Mouse (Mus musculus): ENCODE measurements at regions not wholly inside any gene's neighbourhood (a gene's known extent, or its start where the extent isn't known, plus 50 kb on each side); places are given as distances from the start of the nearest gene placed in this dataset.
A peak's percentile ranks its signal among the peaks of the same experiment; 100 is the strongest.

DNA sequence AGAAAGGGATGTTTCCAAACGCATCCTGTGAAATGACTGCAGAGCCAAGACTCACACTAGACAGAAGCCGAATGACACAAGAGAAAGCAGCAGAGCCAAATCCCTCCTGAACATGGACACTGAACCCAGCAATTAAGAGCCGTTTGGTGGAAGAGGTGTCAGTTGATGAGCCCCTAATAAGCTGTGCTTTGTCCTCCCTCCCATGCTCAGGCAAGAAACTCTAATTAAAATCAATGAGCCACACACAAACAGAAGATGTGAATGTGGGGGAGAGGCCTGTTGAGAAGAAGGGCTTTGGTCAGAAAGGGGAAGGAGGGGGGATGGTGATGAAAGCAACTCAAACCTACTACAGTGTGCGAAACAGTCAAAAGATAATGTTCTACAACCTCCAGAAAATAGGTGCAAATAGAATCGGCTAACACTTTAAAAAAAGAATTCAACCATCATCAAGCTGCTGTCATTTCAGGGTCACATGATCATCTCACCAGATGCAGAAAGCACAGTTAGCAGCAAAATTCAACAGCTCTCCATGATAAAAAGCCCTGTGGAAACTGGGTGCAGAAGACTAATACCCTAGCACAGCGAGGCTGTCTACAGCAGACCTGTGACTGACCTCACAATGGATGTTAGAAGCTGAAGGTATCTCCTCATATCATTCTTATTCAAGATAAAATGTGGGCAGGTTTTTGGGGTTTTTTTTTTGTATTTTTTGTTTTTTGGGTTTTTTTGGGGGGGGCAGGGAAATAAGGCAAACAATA is 153.2 kb upstream of the Gm15217 start:
- no peaks in the 10 kb centered on the region for H3K36me3 ChIP-seq (ENCODE audit: control insufficient read depth, insufficient read depth)
- H3K27me3 ChIP-seq (ENCODE audit: control insufficient read depth, insufficient read depth, low read length): no peaks in the 10 kb centered on the region
- H3K9ac ChIP-seq (ENCODE audit: low read length): no peak overlapping the region
- WGBS: 57% methylated on average over 6 of the region's 6 CpGs
- ATAC-seq (replicated peaks; ENCODE audit: extremely low read depth, insufficient read depth, low FRiP score): no peak
- H3K4me2 ChIP-seq (ENCODE audit: low read depth, low read length): no peak overlapping the region
- H3K4me3 ChIP-seq (ENCODE audit: low read length): no peak overlapping the region
- H3K9me3 ChIP-seq (replicated peaks; ENCODE audit: control insufficient read depth, low read length): no peaks in the 10 kb centered on the region
- 0 out of 2 replicates have a peak, but pooled peaks cover 2% of the 10 kb centered on the region for H3K4me1 ChIP-seq (ENCODE audit: control insufficient read depth, insufficient read depth, low read length)
- no peak overlapping the region for H3K27ac ChIP-seq (ENCODE audit: low read length)

DNA sequence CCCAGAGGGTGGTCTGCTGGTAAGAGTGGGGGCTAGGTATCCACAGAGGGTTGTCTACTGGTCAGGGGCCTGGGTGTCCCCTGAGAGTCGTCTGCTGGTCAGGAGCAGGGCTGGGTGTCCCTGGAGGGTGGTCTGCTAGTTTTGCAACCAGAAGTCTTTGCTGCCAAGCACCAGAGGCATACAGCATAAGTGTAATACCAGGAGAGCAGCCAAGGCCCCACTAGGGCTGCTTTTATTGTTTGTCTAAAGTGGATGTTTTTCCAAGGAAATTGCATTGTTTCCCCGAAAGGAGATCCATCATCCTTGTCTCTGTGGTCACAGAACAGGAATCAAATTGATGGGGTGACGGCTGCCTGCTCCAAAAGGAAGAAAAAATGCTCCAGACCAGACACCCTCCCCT is 145.2 kb upstream of the Gm15217 start:
- no peak for ATAC-seq (replicated peaks; ENCODE audit: extremely low read depth, insufficient read depth, low FRiP score)
- Histone ChIP-seq H3K36me3 (ENCODE audit: control insufficient read depth, insufficient read depth) (no peaks in the 10 kb centered on the region), H3K27ac (ENCODE audit: low read length) (no peak overlapping the region)

DNA sequence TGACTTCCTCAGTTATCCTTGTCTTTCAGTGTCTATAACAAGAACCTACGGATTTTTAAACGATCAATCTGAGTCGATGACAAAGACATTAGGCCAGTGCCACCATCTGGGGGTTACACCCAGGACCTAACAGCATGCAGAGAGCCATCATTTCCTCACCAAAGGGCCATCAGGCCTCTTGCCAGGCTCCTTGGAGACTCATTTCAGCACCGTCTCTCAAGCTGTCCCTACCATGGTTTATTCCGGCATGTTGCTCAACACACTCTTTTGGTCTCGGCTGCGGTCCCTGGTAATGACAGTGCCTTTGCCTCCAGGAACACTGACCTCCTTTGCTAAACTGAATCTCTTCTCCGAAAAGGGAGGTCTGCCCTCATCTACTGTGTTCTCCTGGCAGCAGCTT is 144.4 kb upstream of the Gm15217 start:
- Histone ChIP-seq H3K36me3 (ENCODE audit: control insufficient read depth, insufficient read depth) (no peaks in the 10 kb centered on the region), H3K4me3 (ENCODE audit: low read length) (no peak overlapping the region), H3K4me1 (ENCODE audit: control insufficient read depth, insufficient read depth, low read length) (no peaks in the 10 kb centered on the region), H3K27me3 (ENCODE audit: control insufficient read depth, insufficient read depth, low read length) (no peaks in the 10 kb centered on the region), H3K9ac (ENCODE audit: low read length) (no peak overlapping the region), H3K27ac (ENCODE audit: low read length) (no peak overlapping the region), H3K4me2 (ENCODE audit: low read depth, low read length) (no peak overlapping the region), H3K9me3 (replicated peaks; ENCODE audit: control insufficient read depth, low read length) (no peaks in the 10 kb centered on the region)
- no peak for ATAC-seq (replicated peaks; ENCODE audit: extremely low read depth, insufficient read depth, low FRiP score)
- WGBS: 84% methylated on average over 8 of the region's 8 CpGs

More for the DNA sequence above, 145.2 kb upstream of the Gm15217 start:
- WGBS: 40% methylated on average over 3 of the region's 3 CpGs
- no peaks in the 10 kb centered on the region for H3K4me1 ChIP-seq (ENCODE audit: control insufficient read depth, insufficient read depth, low read length)
- H3K27me3 ChIP-seq (ENCODE audit: control insufficient read depth, insufficient read depth, low read length): no peaks in the 10 kb centered on the region
- H3K9me3 ChIP-seq (replicated peaks; ENCODE audit: control insufficient read depth, low read length): no peaks in the 10 kb centered on the region
- H3K4me3 ChIP-seq (ENCODE audit: low read length): no peak overlapping the region
- no peak overlapping the region for H3K9ac ChIP-seq (ENCODE audit: low read length)
- H3K4me2 ChIP-seq (ENCODE audit: low read depth, low read length): no peak overlapping the region

DNA sequence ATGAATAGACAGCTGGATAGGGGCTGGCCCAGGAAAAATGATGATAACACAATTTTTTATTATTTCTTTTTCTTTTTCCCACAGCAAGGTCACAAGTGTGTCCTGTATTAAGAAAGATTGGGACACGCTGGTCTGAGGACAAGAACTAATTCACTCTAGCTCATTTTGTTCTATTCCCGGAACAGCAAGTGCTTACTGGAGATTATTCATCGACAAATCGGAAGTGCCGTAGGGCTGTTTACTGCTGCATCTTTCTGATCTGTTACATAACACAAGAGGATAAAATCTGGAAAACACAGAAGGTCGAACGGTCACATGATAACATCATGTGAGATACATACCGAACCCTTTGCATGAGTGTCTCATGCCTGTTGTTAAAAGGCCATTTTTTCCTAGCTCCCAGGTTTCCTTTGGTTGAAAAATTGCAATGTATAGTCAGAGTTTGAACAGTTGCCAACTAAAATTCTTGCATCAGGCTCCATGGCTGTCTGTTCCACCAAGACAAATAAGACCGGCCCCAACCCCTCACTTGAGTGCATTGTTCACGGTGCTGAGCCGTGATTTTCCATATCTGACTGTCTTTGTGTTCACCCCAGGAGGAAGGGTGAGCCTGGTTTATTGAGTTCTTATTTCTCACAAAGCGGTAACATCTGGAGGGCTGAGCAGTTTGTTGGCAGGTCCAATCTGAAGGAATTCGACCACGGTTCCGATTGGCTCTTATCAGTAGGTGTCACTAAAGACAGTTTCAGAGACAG is 139.0 kb upstream of the Gm15217 start:
- Histone ChIP-seq H3K27me3 (ENCODE audit: control insufficient read depth, insufficient read depth, low read length) (no peaks in the 10 kb centered on the region), H3K27ac (ENCODE audit: low read length) (no peak overlapping the region), H3K36me3 (ENCODE audit: control insufficient read depth, insufficient read depth) (no peaks in the 10 kb centered on the region), H3K4me3 (ENCODE audit: low read length) (no peak overlapping the region), H3K9me3 (replicated peaks; ENCODE audit: control insufficient read depth, low read length) (no peaks in the 10 kb centered on the region), H3K9ac (ENCODE audit: low read length) (no peak overlapping the region), H3K4me1 (ENCODE audit: control insufficient read depth, insufficient read depth, low read length) (no peaks in the 10 kb centered on the region; the same call in 1 of the 2 replicates), H3K4me2 (ENCODE audit: low read depth, low read length) (no peak overlapping the region)
- WGBS: 48% methylated on average over 15 of the region's 15 CpGs
- ATAC-seq (replicated peaks; ENCODE audit: extremely low read depth, insufficient read depth, low FRiP score): peak; percentile 75

DNA sequence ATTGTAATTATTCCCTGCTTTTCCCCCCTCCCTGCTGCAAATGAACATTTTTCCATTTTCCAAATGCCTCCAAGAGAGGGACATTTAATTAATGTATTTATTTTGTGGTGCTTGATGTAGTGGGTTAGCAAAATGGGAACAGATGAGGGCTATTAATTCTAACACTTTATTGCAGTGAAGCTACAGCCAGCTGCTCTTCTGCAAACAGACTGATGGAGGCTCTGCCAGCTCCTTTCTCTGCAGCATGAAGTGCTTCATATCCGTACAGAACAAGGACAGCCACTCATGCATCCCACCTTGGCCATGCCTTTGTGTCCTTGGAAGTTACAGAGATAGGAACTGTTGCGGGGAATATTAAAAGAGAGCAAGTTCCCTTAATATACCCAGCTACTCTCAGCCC is 138.3 kb upstream of the Gm15217 start:
- WGBS: 45% methylated on average over 2 of the region's 2 CpGs
- ATAC-seq (replicated peaks; ENCODE audit: extremely low read depth, insufficient read depth, low FRiP score): no peak
- no peak overlapping the region for H3K9ac ChIP-seq (ENCODE audit: low read length)
- no peak overlapping the region for H3K4me3 ChIP-seq (ENCODE audit: low read length)
- H3K4me2 ChIP-seq (ENCODE audit: low read depth, low read length): no peak overlapping the region
- H3K36me3 ChIP-seq (ENCODE audit: control insufficient read depth, insufficient read depth): no peaks in the 10 kb centered on the region
- H3K4me1 ChIP-seq (ENCODE audit: control insufficient read depth, insufficient read depth, low read length): no peaks in the 10 kb centered on the region; the same call in 1 of the 2 replicates
- 0 out of 2 replicates have a peak overlapping the region, but pooled peaks have one; percentile 14 for H3K27ac ChIP-seq (ENCODE audit: low read length)
- no peaks in the 10 kb centered on the region for H3K27me3 ChIP-seq (ENCODE audit: control insufficient read depth, insufficient read depth, low read length)
- H3K9me3 ChIP-seq (replicated peaks; ENCODE audit: control insufficient read depth, low read length): no peaks in the 10 kb centered on the region

DNA sequence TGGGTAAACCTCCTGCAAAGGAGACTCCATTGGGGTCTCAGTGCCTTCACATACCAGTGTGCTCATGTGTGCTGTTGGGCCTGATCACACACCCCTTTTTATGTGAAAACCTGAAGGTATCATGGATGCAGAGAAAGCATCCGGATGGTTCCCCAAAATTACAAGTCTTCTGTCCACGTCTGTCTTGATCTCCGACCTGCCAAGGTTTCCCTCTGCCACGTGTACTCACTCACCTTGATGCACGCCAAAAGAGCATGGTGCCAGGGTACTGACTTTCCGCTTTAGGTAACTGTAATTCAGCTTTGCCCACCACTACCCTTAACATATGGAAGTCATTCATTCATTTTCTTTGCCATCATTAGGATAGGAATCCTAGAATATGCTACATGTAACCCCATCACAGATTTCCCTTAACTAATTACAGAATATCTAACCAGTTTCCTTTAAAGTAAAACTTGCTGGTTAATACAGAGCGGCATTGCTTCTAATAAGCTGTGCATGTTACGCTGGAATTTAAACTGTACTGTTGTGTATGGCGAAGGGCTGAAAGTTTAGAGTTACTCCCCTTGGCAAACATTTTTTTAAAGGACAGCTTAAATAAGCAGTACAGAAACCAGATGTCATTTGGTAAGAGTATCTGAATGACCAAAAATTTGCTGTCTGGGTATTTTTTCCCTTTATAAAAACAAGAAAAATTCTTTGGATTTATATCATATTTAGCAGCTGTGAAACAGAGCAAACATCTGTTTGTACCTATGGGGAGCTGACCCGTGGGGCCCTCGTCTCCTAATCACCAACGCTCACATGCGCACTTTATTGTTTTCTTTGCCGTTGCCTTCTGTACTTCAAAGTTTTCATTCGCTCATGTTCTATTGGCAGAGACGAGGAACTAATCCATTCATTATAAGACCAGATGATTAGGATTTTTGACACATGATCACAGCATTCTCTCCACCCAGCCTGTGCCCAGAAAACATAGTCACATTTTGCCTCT is 131.4 kb upstream of the Gm15217 start:
- H3K4me3 ChIP-seq (ENCODE audit: low read length): no peak overlapping the region
- no peak overlapping the region for H3K9ac ChIP-seq (ENCODE audit: low read length)
- H3K36me3 ChIP-seq (ENCODE audit: control insufficient read depth, insufficient read depth): no peaks in the 10 kb centered on the region
- no peak overlapping the region for H3K4me2 ChIP-seq (ENCODE audit: low read depth, low read length)
- no peaks in the 10 kb centered on the region for H3K4me1 ChIP-seq (ENCODE audit: control insufficient read depth, insufficient read depth, low read length)
- ATAC-seq (replicated peaks; ENCODE audit: extremely low read depth, insufficient read depth, low FRiP score): no peak
- no peaks in the 10 kb centered on the region for H3K27me3 ChIP-seq (ENCODE audit: control insufficient read depth, insufficient read depth, low read length)
- H3K9me3 ChIP-seq (replicated peaks; ENCODE audit: control insufficient read depth, low read length): no peaks in the 10 kb centered on the region
- 74% methylated on average over 16 of the region's 16 CpGs for WGBS
- H3K27ac ChIP-seq (ENCODE audit: low read length): no peak overlapping the region

DNA sequence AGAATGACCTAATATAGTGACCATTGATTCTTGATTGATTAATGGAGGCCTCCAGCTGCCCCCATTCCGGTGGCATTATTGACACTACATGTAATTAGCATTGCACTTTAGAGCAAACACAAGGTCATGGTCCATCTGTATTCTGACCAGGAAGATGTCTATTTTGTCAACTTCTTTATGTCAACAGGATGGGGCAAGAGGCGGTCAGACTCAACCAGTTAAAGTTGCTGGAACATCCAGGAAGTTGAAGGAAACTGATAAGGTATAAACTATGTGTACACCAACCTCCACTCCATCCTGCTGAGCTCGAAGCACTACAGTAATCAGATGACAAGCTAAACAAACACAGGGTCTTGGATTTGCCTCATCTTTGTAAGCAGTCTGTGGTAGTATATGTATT is 130.1 kb upstream of the Gm15217 start:
- H3K36me3 ChIP-seq (ENCODE audit: control insufficient read depth, insufficient read depth): no peaks in the 10 kb centered on the region
- H3K9ac ChIP-seq (ENCODE audit: low read length): no peak overlapping the region
- no peaks in the 10 kb centered on the region for H3K9me3 ChIP-seq (replicated peaks; ENCODE audit: control insufficient read depth, low read length)
- H3K4me2 ChIP-seq (ENCODE audit: low read depth, low read length): no peak overlapping the region
- no peaks in the 10 kb centered on the region for H3K27me3 ChIP-seq (ENCODE audit: control insufficient read depth, insufficient read depth, low read length)
- WGBS: 46% methylated on average over 3 of the region's 3 CpGs
- no peak overlapping the region for H3K4me3 ChIP-seq (ENCODE audit: low read length)
- no peaks in the 10 kb centered on the region for H3K4me1 ChIP-seq (ENCODE audit: control insufficient read depth, insufficient read depth, low read length)
- no peak overlapping the region for H3K27ac ChIP-seq (ENCODE audit: low read length)
- no peak for ATAC-seq (replicated peaks; ENCODE audit: extremely low read depth, insufficient read depth, low FRiP score)

DNA sequence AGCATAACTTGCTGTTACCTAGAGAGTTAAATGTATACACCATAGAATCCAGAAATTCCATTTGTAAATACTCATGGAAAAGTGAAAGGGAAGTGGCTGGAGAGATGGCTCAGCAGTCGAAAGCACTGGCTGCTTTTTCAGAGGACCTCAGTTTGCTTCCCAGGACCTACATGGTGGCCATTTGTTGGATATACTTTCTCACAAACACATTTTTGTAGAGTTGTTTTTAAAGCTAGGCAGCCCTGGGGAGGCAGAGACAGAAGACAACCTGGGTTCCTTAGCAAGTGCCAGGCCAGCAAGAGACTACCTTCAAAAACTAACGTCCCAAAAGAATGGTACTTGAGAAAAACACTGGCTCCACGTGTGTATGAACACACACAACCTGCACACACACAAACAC is 124.0 kb upstream of the Gm15217 start:
- WGBS: 66% methylated on average over 3 of the region's 3 CpGs
- no peak overlapping the region for H3K4me2 ChIP-seq (ENCODE audit: low read depth, low read length)

More for the DNA sequence above, 124.0 kb upstream of the Gm15217 start:
- no peaks in the 10 kb centered on the region for H3K27me3 ChIP-seq (ENCODE audit: control insufficient read depth, insufficient read depth, low read length)
- H3K27ac ChIP-seq (ENCODE audit: low read length): no peak overlapping the region
- no peak overlapping the region for H3K4me3 ChIP-seq (ENCODE audit: low read length)
- H3K9ac ChIP-seq (ENCODE audit: low read length): no peak overlapping the region
- no peaks in the 10 kb centered on the region for H3K9me3 ChIP-seq (replicated peaks; ENCODE audit: control insufficient read depth, low read length)
- no peaks in the 10 kb centered on the region for H3K36me3 ChIP-seq (ENCODE audit: control insufficient read depth, insufficient read depth)
- peaks cover 3% of the 10 kb centered on the region; the same call in 1 of the 2 replicates for H3K4me1 ChIP-seq (ENCODE audit: control insufficient read depth, insufficient read depth, low read length)
- ATAC-seq (replicated peaks; ENCODE audit: extremely low read depth, insufficient read depth, low FRiP score): no peak

All from heart, embryonic 16.5 days (tissue).